Comparison of ENCODE assay signal across 16 mouse cellular contexts in the genomic region with DNA sequence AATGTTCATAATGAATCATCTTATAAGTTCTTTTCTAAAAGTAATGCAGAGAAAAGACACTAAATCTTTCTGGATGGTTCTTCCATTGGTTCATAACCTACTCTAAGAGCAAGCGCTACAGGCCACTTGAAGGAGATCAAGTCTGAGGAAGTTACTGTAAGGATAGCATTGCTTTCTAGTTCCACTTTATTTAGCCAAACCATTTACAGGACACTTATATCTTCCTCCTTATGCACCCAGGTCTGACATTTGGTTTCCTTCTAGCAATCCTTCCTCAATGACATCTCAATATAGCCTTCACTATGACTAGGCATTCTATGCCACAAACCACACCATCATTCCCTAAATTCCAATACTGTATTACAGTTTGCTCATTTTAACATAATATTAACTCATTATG.
"Had no signal": no experiment of that assay in that cellular context is flagged by ENCODE, and none has a peak within 500 bp of the region (broad histone marks: within the 10 kb centered on the region; RNA-seq: fewer than 3 reads in every experiment).

No protein-coding gene starts in this region.

- ATAC-seq: liver, embryonic 12.5 days; midbrain, embryonic 16.5 days had no signal

- H3K4me2 ChIP-seq: liver, embryonic 12.5 days; lung, embryonic 14.5 days; midbrain, embryonic 12.5 days; neural tube, embryonic 12.5 days had no signal

- H3K4me1 ChIP-seq: midbrain, embryonic 10.5 days; midbrain, embryonic 12.5 days; neural tube, embryonic 12.5 days had no signal

- H3K27me3 ChIP-seq: liver, embryonic 12.5 days; midbrain, embryonic 12.5 days; neural tube, embryonic 12.5 days had no signal

- H3K9me3 ChIP-seq: liver, embryonic 12.5 days; midbrain, embryonic 10.5 days; midbrain, embryonic 12.5 days; neural tube, embryonic 12.5 days had no signal

- H3K36me3 ChIP-seq: liver, embryonic 12.5 days; midbrain, embryonic 10.5 days; midbrain, embryonic 12.5 days; neural tube, embryonic 12.5 days had no signal

- H3K4me3 ChIP-seq: liver, embryonic 12.5 days; midbrain, embryonic 10.5 days; midbrain, embryonic 12.5 days; neural tube, embryonic 12.5 days had no signal

- H3K27ac ChIP-seq: liver, embryonic 12.5 days; liver, embryonic 14.5 days; midbrain, embryonic 10.5 days; midbrain, embryonic 12.5 days; neural tube, embryonic 12.5 days had no signal

- DNase-seq: lung, adult 18-20 months; lung, embryonic 14.5 days; lung, postnatal 10 days; lung, postnatal 4 days; midbrain, embryonic 14.5 days; right cerebral cortex, postnatal 14 days; spleen, adult 18-20 months; thymus, adult 18-20 months; thymus, postnatal 14 days; thymus, postnatal 36 days had no signal

- H3K9ac ChIP-seq: liver, embryonic 12.5 days; liver, embryonic 14.5 days; lung, embryonic 14.5 days; midbrain, embryonic 12.5 days; neural tube, embryonic 12.5 days had no signal
